Mouse (Mus musculus) adrenal gland, adult 18-20 months (tissue): Measurements from ENCODE around the gene Gpr87. TPM values are rescaled to one million over a fixed set of nuclear protein-coding genes. Genes with fewer than 3 reads are reported as not detected.
A peak's percentile ranks its signal among the peaks of the same experiment; 100 is the strongest.
"Not testable (repeated sequence)": the region's sequence is repeated elsewhere in the genome, so short reads cannot be mapped to it uniquely, and the experiment has no call there.

ENCODE experiments used
- DNase-seq, 2 experiments: peaks; one replicate each; pipeline ENCODE4 v3.0.0; 2021 to 2022; ENCODE audit warnings: low spot score in 2 of 2
- total RNA-seq, 2 experiments: library from RNA; stranded (reverse); gene quantifications; 1 replicate in 1 of 2; 2 replicates in 1 of 2; pipeline ENCODE4 v1.2.3; 2021

Gpr87 gene
- total RNA-seq, 2 experiments from 2014 or later = not detected

DNA sequence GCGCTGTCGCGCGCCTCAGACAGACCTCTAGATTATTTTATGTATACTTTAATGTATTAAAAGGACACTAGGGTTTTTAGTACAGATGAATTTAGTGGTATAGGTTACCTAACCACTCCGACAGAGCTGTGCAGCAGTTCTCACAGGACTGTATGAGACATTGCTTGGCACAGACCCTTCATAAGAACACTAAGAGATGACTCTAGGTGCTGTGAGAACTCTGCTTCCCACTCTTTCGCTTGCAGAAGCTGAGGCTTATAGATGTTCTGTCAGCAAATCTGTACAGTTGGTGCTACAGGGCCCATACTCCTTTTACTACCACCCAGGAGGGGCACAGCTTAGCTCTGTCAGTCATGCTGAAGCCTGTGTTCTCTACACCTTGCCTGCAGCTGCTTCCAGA lies 3.2 kb downstream of the Gpr87 start:
- DNase-seq = no peak

DNA sequence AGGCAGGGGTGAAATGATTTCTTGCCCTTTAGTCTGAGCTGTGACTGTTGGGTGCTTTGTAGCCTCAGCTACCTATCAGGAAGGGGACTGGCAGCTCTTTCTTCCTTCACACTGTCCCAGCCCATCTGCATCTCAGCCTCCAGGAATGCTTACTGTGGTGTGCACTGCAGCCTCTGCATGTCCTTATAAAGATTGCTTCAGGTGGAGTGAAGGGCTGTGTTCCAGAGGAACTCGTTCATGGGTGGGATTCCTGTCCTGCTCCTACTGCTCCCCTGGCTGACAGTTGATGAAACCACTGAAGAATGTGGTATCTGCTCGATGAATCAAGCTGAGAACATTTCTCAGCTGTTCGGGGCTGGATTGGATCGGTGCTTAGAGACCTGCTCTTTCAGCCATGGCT lies 7.6 kb downstream of the Gpr87 start:
- DNase-seq = no peak

DNA sequence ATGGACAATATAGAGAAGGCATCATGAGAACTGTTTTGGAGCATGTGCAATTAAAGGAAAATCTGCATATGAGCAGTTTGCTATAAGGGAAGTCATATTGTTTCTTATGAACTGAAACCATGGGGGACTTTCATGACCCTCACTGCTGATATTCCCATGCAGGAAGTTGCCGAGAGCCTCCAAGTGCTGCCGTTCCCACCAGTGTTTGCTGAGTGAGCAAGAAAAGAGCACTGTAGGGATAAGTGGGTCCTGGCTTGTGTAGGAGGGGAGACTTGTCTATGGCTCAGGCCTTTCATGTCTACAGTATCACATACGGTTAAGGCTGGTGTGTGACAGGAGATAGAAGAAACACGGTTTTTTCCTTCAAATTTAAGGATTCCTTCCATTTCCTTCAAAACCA lies 9.2 kb downstream of the Gpr87 start:
- DNase-seq = no peak

DNA sequence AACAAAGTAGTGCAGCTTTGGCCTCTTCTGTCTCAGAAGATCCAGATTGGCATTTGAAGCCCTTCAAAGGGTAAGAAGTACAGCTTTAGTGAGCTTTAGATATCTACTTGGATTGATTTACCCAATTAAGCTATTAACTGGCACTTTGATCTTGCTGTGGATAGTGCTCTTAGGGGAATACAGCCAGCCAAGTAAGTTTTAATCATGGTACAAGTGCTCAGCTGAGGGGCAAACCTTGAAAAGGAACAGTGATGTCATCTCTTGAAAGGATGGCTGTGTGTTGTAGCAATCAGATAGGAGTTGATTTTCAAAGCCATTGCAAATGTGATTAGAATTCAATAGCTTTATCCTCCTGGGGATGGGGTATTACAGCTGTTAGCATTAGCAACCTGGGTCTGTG lies 12.8 kb downstream of the Gpr87 start:
- DNase-seq = no peak

DNA sequence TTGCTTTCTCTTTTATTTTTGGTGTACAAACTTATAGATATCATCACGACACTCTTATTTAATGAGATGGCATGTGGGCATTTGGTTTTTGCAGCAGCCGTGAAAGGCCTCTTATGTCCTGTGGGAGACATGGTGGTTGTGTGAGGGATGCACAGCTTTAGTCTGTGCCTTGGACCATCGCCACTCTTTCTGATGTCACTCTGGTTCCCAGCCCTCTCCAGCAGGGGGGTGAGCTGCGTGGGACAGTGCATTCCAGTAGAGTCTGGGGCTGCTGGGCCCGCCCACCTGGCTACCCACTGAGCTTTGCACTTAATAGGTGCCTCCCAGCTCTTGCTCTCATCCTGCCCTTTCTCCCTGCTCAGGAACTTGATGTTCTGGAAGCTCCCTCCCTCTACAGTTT lies 13.8 kb downstream of the Gpr87 start:
- DNase-seq = no peak

DNA sequence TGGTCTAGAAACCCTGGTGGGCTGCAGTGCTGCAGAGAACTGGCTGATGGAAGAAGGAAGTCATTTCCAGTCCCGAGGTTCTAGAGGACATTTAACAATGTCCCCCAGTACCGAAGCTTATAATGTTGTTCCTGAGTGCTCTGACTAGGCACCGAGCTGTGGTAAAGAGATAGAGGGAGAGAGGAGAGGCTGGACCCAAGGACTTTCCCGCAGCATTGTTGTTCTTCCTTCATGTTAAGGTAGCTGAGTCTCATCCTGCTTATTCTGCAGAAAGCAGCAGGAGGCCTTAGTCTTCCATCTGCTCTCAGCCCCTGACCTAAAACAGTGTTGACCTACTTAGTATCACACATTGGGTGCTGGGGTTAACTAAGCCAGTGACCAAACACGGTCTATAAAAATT lies 18.0 kb downstream of the Gpr87 start:
- DNase-seq = no peak

DNA sequence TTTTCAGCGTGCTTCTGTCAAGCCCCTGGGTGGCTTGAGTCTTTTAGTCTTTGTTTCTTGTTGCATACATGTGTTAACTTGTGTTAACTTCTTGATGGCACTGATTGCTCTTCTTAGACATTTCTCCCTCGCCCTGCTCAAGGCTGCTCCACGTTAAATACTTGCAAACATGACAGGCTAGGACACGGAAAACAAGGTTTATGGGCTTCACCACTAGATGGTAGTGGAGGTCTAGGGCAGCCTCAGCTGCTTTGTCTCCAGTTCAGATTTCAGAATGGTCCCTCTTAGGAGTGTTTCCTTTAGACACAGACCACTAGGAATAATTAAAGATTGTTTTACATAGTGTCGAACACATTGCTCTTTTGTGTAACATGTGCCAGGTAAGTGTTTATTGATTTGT lies 19.7 kb downstream of the Gpr87 start:
- peak in 1 of 2 experiments; percentile 29 for DNase-seq

DNA sequence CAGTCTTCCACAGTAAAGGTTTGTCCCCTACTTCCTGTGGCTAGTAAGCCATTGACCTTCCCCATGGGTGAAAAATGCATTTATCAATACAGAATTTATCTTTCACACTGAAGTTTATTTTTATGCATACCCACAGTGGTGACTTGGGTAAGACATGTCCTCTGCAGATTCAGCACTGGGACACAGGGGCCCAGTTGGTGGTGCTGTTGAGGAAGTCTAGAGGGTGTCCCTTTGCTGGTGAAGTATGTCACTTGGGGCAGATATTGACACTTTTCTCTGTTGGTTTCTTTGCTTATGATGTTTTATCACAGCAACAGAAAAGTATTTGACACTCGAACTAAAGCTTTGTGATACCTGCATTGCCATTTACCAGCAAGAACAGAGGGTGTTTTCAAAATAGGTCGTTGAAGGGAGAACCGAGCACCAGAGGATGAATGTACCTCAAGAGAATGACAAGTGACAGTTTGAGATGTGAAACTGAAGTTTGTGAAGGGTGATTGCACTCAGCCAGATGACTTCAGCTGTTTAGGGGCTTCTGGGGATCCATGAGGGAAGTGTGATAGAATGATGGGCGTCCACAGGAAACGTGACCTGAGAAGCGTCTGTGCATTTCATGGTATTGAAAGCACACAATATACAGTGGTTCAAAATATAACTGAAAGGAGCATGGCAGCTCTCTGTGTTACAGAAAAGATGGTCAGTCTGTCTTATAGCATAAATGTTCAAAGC lies 20.3 kb downstream of the Gpr87 start:
- no peak for DNase-seq

DNA sequence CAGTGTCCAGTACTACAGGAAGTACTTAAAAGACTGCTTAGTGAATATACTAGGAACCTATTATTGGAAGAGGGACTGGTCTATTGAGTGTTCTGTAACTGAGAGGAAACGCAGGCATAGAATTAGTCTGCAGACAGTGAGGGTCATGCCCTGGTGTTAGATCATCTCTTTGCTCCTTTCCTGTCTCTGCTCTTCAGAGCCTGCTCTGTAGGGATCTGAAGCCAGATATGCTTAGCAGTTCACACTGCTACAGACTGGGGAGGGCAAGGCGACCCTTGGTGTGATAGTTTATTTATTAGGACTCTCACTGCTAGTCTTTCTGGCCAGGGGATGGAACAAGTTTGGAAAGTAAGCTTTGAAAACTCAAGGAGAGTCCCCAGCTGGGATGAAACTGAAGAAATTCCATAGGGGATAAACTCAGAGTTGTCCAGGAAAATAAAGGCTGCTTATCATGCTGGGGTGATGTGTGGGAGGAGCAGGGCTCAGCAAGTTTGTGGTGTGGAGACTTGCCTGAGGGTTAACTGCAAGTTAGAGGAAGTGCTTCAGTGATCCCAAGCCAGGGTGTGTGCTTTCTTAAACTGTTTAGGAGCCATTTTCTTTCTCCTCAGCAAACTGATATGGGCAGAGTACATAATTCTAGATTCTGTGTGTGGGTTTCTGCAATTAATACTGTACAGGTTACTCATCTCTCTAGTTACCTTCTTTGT lies 24.8 kb downstream of the Gpr87 start:
- no peak for DNase-seq

DNA sequence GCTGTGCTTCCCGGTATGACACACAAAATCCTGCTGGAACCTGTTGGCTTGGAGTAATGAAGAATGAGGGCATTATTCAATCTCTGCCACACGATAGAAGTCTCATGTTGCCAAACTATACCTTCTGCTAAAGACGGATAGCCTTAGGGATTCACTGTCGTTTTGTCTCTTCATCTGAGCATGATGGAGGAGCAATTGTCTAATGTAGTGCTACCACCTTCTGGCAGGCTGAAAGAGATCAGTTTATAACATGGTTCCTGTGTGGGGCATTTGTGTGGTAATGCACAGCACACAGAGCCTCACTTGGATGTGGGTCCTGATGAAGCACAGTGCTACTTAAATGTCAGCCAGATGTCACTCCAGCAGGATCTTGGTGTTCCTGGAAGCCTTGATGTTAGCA lies 25.7 kb downstream of the Gpr87 start:
- DNase-seq = no peak

DNA sequence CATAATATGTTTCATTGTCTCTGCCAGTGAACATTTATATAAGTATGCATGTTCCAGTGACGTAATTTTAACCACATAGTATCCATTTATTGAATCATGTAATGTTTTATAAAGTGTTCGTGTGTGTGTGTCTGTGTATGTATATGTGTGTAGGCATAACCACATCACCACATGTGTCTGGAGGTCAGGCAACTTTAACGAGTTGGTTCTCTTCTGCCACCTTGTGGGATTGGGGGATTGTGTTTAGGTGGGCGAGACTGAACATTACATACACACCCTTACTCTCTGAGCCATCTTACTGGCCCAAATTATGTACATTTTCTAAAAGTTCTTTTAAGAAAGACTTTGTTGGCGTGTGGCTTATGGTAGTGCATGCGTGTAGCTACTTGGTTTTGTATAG lies 26.4 kb downstream of the Gpr87 start:
- no peak for DNase-seq

DNA sequence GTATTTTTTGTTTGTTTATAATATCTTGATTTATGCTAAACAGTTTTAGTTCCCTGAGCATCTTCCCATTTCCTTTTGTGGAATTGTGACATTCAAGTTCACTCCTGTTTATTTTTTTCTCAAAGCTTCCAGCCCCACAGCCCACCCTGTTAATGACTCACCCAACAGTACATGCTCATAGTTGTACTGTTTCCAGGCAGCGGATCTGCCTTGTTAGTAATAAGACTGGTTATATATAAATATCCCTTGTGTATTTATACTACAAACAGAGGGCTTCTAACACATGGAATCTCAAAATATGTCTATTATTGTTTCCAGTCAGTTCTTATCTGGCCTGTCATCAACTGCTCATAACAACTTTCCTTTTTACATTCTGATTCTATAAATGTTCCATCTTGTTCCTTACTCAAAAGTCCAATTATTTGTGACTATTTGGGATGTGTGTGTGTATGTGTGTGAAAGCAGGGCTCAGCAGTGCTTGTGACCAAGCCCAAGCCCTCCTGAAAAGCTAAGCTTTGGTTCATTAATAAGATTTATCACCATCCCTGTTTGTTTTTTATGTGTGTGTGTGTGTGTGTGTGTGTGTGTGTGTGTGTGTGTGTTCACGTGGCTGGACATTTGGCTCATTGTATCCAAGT lies 27.4 kb downstream of the Gpr87 start:
- no peak for DNase-seq

DNA sequence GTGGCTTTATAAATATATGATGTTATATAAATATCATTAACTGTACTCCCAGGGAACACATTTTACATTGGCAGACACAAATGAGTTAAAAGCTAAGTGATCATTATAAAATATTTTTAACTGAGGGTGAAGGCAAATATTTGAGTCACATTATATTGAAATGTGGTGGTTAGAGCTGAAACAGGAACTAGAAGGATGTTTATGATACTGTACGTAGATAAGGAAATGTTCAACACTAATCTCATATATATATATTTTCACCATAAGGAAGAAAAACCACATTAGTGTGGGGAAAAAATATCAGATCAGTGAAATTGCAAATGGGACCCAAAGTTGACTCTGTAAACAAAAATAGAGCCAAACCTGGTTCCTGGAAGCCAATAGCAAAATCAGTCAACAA lies 34.4 kb downstream of the Gpr87 start:
- DNase-seq = no peak

DNA sequence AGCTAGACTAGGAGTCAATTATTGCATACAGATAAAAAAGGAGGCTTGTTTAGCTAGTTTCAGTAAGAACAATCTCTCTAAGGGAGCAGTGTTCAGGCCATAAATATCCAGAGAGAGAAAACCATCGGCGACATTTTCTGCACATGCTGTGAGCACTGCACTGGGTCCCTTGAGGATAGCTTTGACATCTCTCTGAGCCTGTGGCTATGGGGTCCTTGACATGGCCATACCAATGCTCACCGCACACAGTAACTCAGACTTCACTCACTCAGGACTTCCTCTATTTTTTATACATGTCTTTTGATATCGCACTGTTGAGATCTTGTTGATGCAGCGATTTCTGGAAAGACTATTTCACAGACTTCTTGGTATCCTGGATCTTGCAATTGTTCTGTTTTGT lies 37.9 kb downstream of the Gpr87 start:
- DNase-seq = no peak

DNA sequence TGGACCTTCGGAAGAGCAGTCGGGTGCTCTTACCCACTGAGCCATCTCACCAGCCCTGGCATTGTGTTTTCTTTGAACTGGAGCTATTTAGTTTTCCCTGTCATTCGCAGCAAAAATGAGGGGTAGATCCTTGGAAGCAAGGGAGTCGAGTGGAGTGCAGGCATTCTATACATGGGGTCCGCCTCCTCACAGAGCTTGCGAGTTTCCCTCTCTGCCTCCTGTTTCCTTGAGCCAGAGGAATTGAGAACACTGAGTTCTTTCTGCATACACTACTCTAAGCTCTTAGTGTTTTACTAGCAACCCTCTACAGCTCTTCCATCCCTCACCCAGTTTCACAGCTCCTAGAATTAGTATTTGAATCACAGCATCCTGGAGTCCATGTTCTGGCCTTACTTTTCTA lies 39.5 kb downstream of the Gpr87 start:
- DNase-seq = no peak

DNA sequence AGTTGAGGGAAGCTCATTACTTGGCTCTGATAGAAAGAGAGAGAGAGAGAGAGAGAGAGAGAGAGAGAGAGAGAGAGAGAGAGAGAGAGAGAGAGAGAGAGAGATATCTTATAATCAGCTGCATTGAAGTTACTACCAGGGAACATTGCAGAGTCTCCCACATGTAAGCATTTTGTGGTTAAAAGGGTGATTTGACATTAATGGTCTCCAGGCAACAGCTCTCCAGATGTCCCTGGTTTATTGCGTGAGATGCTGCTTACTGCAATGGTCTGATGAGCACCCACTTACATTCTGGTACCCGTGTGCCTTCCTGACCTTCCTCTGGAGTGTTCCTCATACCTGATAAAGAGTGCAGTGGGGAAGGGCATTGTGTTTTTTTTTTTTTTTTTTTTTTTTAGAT lies 40.0 kb downstream of the Gpr87 start:
- no peak for DNase-seq

DNA sequence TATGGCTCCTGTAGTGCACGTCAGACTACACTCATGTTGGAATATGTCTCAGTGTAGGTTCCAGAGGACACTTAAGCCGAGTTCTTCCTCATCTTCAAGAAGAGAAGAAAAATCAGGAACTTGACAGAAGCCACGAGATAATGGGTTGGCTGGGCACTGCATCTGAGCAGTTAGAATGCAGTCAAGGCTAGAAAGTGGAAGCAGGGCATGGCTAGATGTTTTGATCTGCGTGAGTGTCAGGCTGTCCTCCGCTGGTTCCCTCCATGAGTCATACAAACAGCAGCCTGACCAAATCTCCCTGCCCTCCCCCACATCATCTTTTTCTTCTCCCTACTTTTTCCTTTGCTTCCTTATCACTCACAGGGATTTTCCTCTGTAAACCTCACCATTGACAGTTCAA lies 41.5 kb downstream of the Gpr87 start, which contains the start of gene P2ry14:
Gene P2ry14 (minus strand): TSS at position 195 of the 400 bp plus-strand sequence.
- DNase-seq = peak in 1 of 2 experiments; percentile 24

DNA sequence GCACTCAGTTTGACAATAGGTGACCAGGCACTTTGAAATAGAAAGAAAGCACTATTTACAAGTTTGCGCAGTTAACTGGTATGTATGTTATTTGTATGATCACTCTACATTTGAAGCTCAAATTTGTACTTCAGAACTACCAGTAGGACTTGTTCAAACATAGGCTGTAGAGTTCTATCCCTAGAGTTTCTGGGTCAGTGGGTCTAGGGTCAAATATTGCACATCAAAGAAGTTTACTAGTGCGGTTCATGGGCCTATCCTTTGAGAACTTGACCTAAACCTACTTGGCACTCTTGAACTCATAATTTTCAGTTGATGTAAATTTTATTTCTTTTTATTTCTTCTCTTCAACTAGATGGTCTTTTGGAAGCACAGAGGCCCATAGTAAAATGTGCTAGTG lies 44.3 kb downstream of the Gpr87 start:
- no peak for DNase-seq

DNA sequence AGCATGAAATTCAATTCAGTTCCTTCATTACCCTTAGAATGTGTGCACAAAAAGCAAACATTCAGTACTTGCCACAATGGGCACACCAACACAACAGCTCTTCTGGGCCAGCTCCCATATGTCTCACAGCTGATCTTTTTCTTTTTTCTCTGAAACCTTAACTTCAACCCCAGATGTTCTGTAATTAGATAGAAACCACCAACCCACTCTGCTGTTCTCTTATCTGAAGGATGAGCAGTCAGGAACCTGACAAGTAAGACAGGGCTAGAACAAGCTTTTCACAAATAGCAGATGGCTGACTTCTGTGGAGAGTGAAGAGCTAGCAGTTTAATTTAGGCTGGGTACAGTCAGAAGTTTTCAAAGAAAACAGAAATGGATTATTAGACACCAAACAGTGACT lies 45.3 kb downstream of the Gpr87 start:
- no peak for DNase-seq

DNA sequence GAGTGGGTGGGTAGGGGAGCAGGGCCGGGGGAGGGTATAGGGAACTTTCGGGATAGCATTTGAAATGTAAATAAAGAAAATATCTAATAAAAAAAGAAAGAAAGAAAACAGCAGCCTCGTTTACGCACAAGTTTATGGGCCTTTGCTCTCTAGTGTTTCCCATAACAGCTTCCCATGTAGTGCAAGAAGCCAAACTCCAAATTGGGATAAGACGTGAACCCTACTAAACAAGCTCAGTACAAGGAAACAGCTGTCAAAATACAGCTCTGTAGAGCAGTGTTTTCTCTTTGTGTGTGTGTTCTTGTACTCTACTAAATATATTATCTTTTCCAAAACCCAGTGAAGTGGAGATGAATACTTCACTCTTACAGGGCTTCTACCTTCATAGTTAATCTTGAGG lies 49.7 kb downstream of the Gpr87 start:
- no peak for DNase-seq

DNA sequence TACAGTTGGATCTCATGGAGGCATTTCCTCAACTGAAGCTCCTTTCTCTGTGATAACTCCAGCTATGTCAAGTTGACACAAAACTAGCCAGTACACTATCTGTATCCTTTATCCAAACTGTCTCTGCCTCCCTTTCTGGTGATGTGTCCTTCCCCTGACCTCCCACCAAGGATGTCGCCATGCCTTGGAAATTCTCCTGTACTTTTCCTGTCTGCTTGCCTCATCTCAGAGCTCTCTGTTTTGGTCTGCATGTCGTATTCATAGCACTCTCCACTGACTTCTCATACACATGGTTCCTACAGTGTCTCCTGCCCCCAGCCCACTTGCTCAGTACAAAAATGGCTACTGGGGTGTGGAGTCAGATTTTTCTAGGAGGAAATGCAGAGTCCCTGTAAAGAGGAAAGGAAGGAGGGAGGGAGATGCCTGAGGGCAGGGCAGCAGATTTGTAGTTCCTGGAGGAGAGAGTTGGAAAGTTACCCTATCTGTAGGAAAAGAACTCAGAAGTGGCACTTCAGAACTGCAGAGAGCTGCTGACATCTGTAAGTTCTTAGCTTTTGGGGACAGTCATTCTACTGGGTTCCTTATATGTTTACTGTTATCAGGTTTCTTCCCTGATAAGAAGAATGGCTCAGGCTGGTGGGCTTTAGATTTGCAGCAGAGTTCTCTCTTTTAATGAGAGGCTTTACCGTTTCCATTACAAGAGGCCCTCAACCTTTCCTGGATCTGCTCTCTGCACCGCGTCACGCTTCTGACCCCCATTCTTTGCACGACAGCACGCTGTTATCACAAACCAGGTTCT lies 53.2 kb downstream of the Gpr87 start:
- DNase-seq = no peak

DNA sequence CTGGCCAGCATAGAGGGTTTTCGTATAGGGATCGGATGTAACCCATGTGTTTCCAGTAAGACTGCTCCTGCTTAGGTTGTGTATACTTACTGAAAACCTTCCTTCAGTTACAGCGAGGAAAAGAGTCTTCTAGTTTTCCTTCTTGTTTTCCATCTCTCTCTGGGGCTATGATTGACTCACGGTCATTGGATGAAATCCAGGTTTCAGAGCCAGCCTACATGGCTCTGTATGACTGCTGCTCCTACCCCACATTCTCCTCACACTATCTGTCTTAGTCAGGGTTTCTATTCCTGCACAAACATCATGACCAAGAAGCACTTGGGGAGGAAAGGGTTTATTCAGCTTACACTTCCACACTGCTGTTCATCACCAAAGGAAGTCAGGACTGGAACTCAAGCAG lies 54.0 kb downstream of the Gpr87 start:
- not testable (repeated sequence) for DNase-seq
